Mouse (Mus musculus): Measurements from ENCODE around the gene Nrxn1. TPM values are rescaled to one million over a fixed set of nuclear protein-coding genes. Genes with fewer than 3 reads are reported as not detected.

Nrxn1 gene
- polyA plus RNA-seq, 1 experiment, result 2.4 TPM

DNA sequence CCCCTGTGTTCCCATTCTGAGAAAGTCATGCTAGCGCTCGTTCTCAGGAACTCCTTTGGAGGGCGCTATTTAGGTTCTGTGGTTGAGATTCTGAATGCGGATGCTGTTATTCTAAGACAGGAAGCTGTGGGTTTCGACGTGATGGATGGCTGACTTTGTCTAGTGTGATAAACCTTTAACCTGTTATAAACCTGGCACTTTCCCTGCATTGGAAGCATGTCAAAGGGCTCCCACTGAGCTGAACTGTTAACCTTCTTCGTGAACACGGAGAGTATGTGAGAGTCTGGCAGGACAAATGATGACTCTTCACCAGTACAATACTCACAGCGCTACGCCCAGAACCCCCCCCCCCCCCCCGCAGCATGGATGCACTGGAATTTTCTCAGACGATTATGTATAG lies 962.0 kb downstream of the Nrxn1 start:
- WGBS, result 64% methylated on average over 12 of the region's 12 CpGs
- Histone ChIP-seq H3K4me1 (ENCODE audit: control insufficient read depth, insufficient read depth, low read length) (no peaks in the 10 kb centered on the region), H3K4me3 (replicated peaks; ENCODE audit: extremely low read depth, low read depth, low read length) (no peak overlapping the region)
- TF ChIP-seq POLR2A (IDR thresholded peaks at IDR 0.05; ENCODE audit: borderline replicate concordance, extremely low read depth, low read depth, low read length) (no peak), CTCF (IDR thresholded peaks at IDR 0.05; ENCODE audit: insufficient read depth, low read length) (no peak)
- no peak for DNase-seq

DNA sequence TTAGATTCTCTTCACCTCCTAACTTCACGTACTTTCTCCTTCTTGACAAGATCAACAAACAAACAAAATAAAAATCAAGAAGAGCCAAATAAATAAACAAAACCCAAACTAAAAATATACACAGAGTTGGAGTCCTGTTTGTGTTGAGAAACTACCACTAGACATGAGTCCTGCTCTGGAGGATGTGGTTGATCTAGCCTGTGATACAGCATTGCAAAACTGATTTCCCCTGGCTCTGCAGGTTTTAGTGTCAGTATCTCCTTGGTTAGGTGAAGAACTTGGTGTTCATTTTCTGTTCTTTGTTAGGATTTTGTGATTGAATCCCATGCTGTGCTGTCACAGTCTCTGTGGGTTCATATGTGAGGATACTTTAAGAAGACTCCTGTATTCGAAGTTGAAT lies 963.7 kb downstream of the Nrxn1 start:
- TF ChIP-seq POLR2A (IDR thresholded peaks at IDR 0.05; ENCODE audit: borderline replicate concordance, extremely low read depth, low read depth, low read length) (no peak), CTCF (IDR thresholded peaks at IDR 0.05; ENCODE audit: insufficient read depth, low read length) (no peak)
- DNase-seq, result no peak
- H3K4me3 ChIP-seq (replicated peaks; ENCODE audit: extremely low read depth, low read depth, low read length), result no peak overlapping the region
- H3K4me1 ChIP-seq (ENCODE audit: control insufficient read depth, insufficient read depth, low read length), result no peaks in the 10 kb centered on the region
- 58% methylated on average over 2 of the region's 2 CpGs for WGBS

DNA sequence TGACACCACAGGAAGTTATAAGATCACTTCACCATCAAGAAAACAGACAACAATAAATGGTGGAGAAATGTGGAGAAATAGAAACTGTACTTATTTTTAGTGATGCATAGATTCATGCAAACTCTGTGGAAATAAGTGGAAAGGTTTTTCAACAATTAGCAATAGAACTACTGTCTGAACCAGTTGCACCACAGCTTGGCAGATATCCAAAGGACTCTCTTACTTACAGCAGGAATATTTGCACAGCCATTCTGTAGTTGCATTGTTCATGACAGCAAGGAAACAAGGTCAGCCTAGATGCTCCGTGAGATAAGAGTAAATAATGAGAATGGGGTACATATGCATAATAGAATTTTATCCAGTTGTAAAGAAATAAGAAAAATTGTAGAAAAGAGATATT lies 965.3 kb downstream of the Nrxn1 start:
- DNase-seq, result no peak
- H3K4me1 ChIP-seq (ENCODE audit: control insufficient read depth, insufficient read depth, low read length), result no peaks in the 10 kb centered on the region
- no peak for TF ChIP-seq CTCF (IDR thresholded peaks at IDR 0.05; ENCODE audit: insufficient read depth, low read length)
- TF ChIP-seq POLR2A (IDR thresholded peaks at IDR 0.05; ENCODE audit: borderline replicate concordance, extremely low read depth, low read depth, low read length), result no peak
- 45% methylated on average over 1 of the region's 1 CpGs for WGBS
- no peak overlapping the region for H3K4me3 ChIP-seq (replicated peaks; ENCODE audit: extremely low read depth, low read depth, low read length)

DNA sequence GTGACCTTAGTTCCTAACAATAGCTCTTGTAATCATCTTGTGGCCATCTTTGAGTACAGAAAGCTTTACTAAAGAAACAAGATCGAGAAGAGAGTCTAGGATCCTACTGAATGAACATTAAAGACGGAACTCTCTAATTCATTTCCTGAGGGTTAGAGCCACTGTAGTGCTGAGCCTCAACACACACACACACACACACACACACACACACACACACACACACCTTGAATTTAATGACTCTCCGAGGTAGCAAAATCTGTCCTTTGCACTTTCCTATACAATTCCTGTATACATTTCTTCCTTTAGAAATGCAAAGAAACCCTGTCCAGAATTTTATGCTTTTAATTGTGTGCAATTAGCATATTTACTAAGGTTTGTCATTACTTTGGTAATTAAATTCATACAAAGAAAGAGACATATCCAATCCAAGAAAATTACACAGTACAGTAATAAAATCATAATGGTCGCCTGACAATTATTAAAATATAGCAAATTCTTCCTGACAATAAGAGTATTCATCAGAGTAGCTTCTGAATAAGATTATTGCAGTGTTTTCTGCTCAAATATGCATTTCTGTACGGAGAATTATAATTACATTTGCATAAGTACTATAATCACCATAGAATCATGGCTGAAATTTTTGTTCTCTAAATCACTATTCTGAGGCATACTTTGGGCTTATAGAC lies 969.9 kb downstream of the Nrxn1 start:
- 69% methylated on average over 5 of the region's 5 CpGs for WGBS
- DNase-seq, result no peak
- no peak for TF ChIP-seq CTCF (IDR thresholded peaks at IDR 0.05; ENCODE audit: insufficient read depth, low read length)
- no peak for TF ChIP-seq POLR2A (IDR thresholded peaks at IDR 0.05; ENCODE audit: borderline replicate concordance, extremely low read depth, low read depth, low read length)
- H3K4me1 ChIP-seq (ENCODE audit: control insufficient read depth, insufficient read depth, low read length), result no peaks in the 10 kb centered on the region
- H3K4me3 ChIP-seq (replicated peaks; ENCODE audit: extremely low read depth, low read depth, low read length), result no peak overlapping the region

DNA sequence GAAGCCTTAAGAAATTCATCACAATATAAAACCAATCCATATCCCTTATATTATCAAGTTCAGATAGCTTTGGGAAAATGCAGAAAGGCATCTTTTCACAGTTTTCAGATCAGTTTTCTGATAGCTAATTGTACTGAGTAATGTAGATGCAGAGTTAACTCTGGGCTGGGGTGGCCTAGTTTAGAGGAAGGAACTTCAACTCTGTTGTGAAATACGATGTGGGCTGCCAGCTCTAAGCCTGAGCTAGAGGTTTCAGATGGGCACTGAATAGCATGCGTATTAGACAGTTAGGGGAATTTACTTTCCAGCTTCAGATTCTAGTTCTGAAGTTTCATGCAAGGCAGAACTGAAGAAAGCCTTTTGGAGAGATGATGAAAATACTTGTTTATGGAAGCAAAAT lies 976.6 kb downstream of the Nrxn1 start:
- Histone ChIP-seq H3K4me3 (replicated peaks; ENCODE audit: extremely low read depth, low read depth, low read length) (no peak overlapping the region), H3K4me1 (ENCODE audit: control insufficient read depth, insufficient read depth, low read length) (no peaks in the 10 kb centered on the region)
- TF ChIP-seq CTCF (IDR thresholded peaks at IDR 0.05; ENCODE audit: insufficient read depth, low read length) (no peak), POLR2A (IDR thresholded peaks at IDR 0.05; ENCODE audit: borderline replicate concordance, extremely low read depth, low read depth, low read length) (no peak)
- no peak for DNase-seq
- 57% methylated on average over 2 of the region's 2 CpGs for WGBS

DNA sequence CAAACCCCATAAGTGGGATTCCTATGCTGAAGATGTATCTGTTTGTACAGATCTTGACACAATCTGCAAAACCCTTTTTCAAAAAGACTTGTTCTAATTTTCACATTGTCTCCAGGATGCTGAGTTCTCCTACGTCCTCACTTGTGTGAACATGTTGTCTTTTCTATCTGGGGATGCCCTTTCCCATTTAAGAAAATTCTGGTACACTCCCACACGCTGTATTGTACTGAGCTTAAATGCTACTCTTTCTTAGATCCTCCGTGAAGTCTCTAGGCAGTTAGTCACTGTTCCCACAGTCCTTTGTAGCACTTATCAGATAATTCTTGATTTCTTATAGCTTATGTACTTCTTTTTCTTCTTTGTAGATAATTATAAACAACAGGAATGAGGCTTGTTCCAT lies 997.9 kb downstream of the Nrxn1 start:
- no peak overlapping the region for H3K4me3 ChIP-seq (replicated peaks; ENCODE audit: extremely low read depth, low read depth, low read length)
- DNase-seq, result no peak
- no peaks in the 10 kb centered on the region for H3K4me1 ChIP-seq (ENCODE audit: control insufficient read depth, insufficient read depth, low read length)
- no peak for TF ChIP-seq POLR2A (IDR thresholded peaks at IDR 0.05; ENCODE audit: borderline replicate concordance, extremely low read depth, low read depth, low read length)
- no peak for TF ChIP-seq CTCF (IDR thresholded peaks at IDR 0.05; ENCODE audit: insufficient read depth, low read length)
- 70% methylated on average over 3 of the region's 3 CpGs for WGBS

DNA sequence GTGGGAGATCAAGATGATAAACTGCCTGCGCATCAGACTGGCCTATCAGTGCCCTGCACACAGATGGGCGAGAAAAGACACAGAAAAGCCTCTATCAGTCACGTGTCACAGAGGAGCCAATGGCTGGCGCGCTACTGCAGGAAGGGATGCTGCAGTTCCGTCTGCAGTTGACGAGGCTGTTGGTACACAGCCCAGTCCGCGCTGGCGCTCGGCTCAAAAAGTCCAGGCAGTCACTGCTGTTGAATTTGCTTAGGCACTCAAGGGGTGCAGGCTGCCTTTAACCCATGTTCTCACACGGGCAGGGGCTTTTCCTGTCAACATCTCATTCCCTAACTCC lies 1004.6 kb downstream of the Nrxn1 start:
- TF ChIP-seq POLR2A (IDR thresholded peaks at IDR 0.05; ENCODE audit: borderline replicate concordance, extremely low read depth, low read depth, low read length), result no peak
- TF ChIP-seq CTCF (IDR thresholded peaks at IDR 0.05; ENCODE audit: insufficient read depth, low read length), result no peak
- DNase-seq, result no peak
- WGBS, result 2% methylated on average over 12 of the region's 12 CpGs
- Histone ChIP-seq H3K4me1 (ENCODE audit: control insufficient read depth, insufficient read depth, low read length) (no peaks in the 10 kb centered on the region), H3K4me3 (replicated peaks; ENCODE audit: extremely low read depth, low read depth, low read length) (no peak overlapping the region)

DNA sequence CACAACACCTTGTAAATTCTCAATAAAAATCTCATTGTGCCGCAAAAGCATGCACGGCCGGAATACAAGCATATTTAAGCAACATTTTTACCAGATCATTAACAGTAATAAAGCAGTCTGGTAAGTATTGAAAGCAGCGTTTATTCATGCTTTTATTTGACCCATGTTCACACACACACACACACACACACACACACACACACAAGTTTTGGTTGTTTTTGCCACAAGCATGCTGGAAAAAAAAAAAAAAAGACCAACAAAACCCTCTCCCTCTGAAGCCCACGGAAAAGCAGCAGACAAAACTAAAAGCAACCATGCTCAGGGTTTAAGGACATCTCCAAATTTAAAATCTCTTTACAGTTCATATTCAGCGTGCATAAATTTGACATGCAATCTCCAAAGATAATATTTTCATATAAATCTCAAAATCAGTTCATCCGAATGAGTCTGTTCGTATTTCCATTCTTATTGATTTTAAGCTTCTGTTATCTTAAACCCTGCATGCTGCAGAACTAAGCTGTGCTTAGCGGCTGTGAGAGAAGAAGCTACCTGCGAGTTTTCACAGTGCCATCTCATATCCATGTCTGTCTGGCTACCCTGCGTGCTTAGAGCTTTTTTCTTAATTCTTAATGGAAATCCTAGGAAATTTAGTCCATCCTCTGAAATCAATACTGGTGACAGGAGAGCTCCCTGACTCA lies 1005.1 kb downstream of the Nrxn1 start:
- TF ChIP-seq POLR2A (IDR thresholded peaks at IDR 0.05; ENCODE audit: borderline replicate concordance, extremely low read depth, low read depth, low read length) (no peak), CTCF (IDR thresholded peaks at IDR 0.05; ENCODE audit: insufficient read depth, low read length) (no peak)
- no peak for DNase-seq
- Histone ChIP-seq H3K4me1 (ENCODE audit: control insufficient read depth, insufficient read depth, low read length) (no peaks in the 10 kb centered on the region), H3K4me3 (replicated peaks; ENCODE audit: extremely low read depth, low read depth, low read length) (no peak overlapping the region)
- WGBS, result 60% methylated on average over 11 of the region's 11 CpGs

DNA sequence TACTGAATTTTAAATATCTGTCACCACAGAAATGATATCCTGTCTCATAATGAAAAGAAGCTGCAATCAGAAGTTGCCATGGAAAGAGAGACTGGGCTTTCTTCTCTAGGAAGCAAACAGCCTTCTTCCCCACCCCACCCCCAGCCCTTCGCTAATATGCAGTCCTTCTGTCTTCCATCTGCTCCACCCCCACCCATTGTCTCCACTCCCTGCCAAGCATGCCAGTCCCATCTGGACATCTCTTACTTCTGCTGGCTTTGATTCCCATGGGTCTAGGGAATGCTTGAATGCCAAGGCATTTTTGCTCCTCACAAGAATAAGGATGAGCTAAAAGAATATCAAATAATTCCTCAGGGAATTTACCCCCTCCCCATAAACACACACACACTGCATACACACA lies 1006.0 kb downstream of the Nrxn1 start:
- TF ChIP-seq POLR2A (IDR thresholded peaks at IDR 0.05; ENCODE audit: borderline replicate concordance, extremely low read depth, low read depth, low read length) (no peak), CTCF (IDR thresholded peaks at IDR 0.05; ENCODE audit: insufficient read depth, low read length) (no peak)
- no peak for DNase-seq
- WGBS, result 11% methylated on average over 1 of the region's 1 CpGs
- Histone ChIP-seq H3K4me1 (ENCODE audit: control insufficient read depth, insufficient read depth, low read length) (no peaks in the 10 kb centered on the region), H3K4me3 (replicated peaks; ENCODE audit: extremely low read depth, low read depth, low read length) (no peak overlapping the region)

DNA sequence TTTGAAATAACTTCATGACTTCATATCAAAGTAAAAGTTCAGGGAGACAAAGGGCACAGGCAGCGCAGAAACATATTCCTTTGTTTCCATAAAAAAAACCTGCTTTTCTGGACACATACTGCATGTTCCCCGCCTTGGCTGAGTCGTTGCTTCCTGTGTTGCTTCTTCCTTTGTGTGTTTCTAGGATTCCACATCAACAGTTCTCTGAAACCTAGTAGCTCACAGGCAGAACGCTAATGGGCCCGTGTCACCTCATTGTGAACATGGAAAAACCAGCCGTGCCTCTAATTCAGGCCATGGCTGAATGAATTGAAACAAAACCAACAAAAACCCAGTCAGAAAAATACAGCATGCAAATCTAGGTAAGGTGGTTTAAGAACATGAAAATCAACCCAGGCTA lies 1013.9 kb downstream of the Nrxn1 start:
- 59% methylated on average over 6 of the region's 6 CpGs for WGBS
- TF ChIP-seq POLR2A (IDR thresholded peaks at IDR 0.05; ENCODE audit: borderline replicate concordance, extremely low read depth, low read depth, low read length), result no peak
- no peak for TF ChIP-seq CTCF (IDR thresholded peaks at IDR 0.05; ENCODE audit: insufficient read depth, low read length)

More for the DNA sequence above, 1013.9 kb downstream of the Nrxn1 start:
- Histone ChIP-seq H3K4me1 (ENCODE audit: control insufficient read depth, insufficient read depth, low read length) (no peaks in the 10 kb centered on the region), H3K4me3 (replicated peaks; ENCODE audit: extremely low read depth, low read depth, low read length) (no peak overlapping the region)
- DNase-seq, result no peak
